ENCODE assay signal across 13 mouse cellular contexts in genomic region chr6:146979115-146979744, GRCm38 (mm10). TPM values are rescaled to one million over a fixed set of nuclear protein-coding genes. Genes with fewer than 3 reads are reported as not detected.
DNase-seq lines count a peak whose midpoint lies in the region; ATAC-seq and TF ChIP-seq lines count a peak whose summit lies in the region.
"Had no signal": no experiment of that assay in that cellular context is flagged by ENCODE, and none has a peak within 500 bp of the region (broad histone marks: within the 10 kb centered on the region; RNA-seq: fewer than 3 reads in every experiment).

No protein-coding gene starts in this region.

- H3K27ac ChIP-seq in heart, postnatal 0 days (ENCODE audit: low read depth) = peak overlapping the region; percentile 88
- peak overlapping the region; percentile 57 for H3K27ac ChIP-seq in intestine, embryonic 16.5 days (ENCODE audit: low read length)
- H3K27ac ChIP-seq in stomach, embryonic 14.5 days (ENCODE audit: low read length) = peak overlapping the region; percentile 29
- no peak overlapping the region for H3K27ac ChIP-seq in hindbrain, embryonic 14.5 days
- H3K27ac ChIP-seq in forebrain, embryonic 16.5 days (ENCODE audit: low read length) = no peak overlapping the region
- H3K27ac ChIP-seq: hindbrain, embryonic 15.5 days had no signal

- H3K36me3 ChIP-seq in heart, postnatal 0 days (replicated peaks; ENCODE audit: control insufficient read depth, insufficient read depth, low read length) = peaks cover 28% of the 10 kb centered on the region
- no peaks in the 10 kb centered on the region for H3K36me3 ChIP-seq in intestine, embryonic 16.5 days (ENCODE audit: control insufficient read depth, insufficient read depth, low read length)
- peaks cover 2% of the 10 kb centered on the region for H3K36me3 ChIP-seq in stomach, embryonic 14.5 days (ENCODE audit: control insufficient read depth, insufficient read depth, low read length)
- no peaks in the 10 kb centered on the region for H3K36me3 ChIP-seq in hindbrain, embryonic 14.5 days (replicated peaks; ENCODE audit: control insufficient read depth, insufficient read depth)
- H3K36me3 ChIP-seq in forebrain, embryonic 16.5 days (ENCODE audit: control insufficient read depth, insufficient read depth) = no peaks in the 10 kb centered on the region
- H3K36me3 ChIP-seq: hindbrain, embryonic 15.5 days had no signal

- DNase-seq in heart, postnatal 0 days (ENCODE audit: low spot score) = peak; percentile 59
- no peak for DNase-seq in heart, adult 18-20 months
- peak; percentile 59 for DNase-seq in kidney, postnatal 14 days
- no peak for DNase-seq in right cerebral cortex, adult 2 months (ENCODE audit: low spot score in 2 of 2)
- DNase-seq in hindbrain, embryonic 14.5 days (ENCODE audit: low spot score) = no peak

- peak; percentile 67 for ATAC-seq in heart, postnatal 0 days (ENCODE audit: insufficient read depth, low read depth)
- ATAC-seq in intestine, embryonic 16.5 days = peak; percentile 52
- ATAC-seq in stomach, embryonic 14.5 days (ENCODE audit: insufficient number of reproducible peaks, insufficient read depth, low FRiP score, low read depth) = peak; percentile 55; the same call in 1 of the 2 replicates
- ATAC-seq in hindbrain, embryonic 14.5 days (ENCODE audit: low FRiP score) = no peak
- no peak for ATAC-seq in forebrain, embryonic 16.5 days

- TF ChIP-seq EP300 in heart, postnatal 0 days (IDR thresholded peaks at IDR 0.05; ENCODE audit: low read depth) = no peak

- no peak overlapping the region for H3K4me2 ChIP-seq in heart, postnatal 0 days (ENCODE audit: low read depth, low read length)
- no peak overlapping the region for H3K4me2 ChIP-seq in intestine, embryonic 16.5 days (ENCODE audit: low read depth, low read length)
- no peak overlapping the region for H3K4me2 ChIP-seq in stomach, embryonic 14.5 days (replicated peaks; ENCODE audit: low read depth, low read length)
- H3K4me2 ChIP-seq in hindbrain, embryonic 14.5 days (replicated peaks) = no peak overlapping the region
- H3K4me2 ChIP-seq in forebrain, embryonic 16.5 days (ENCODE audit: low read length) = no peak overlapping the region
- H3K4me2 ChIP-seq: hindbrain, embryonic 15.5 days had no signal

- WGBS in heart, postnatal 0 days = 51% methylated on average over 1 of the region's 1 CpGs
- WGBS in intestine, embryonic 16.5 days = 41% methylated on average over 1 of the region's 1 CpGs
- 16% methylated on average over 1 of the region's 1 CpGs for WGBS in stomach, embryonic 14.5 days
- WGBS in hindbrain, embryonic 14.5 days = 95% methylated on average over 1 of the region's 1 CpGs
- 89% methylated on average over 1 of the region's 1 CpGs for WGBS in forebrain, embryonic 16.5 days

- H3K4me3 ChIP-seq in heart, postnatal 0 days (ENCODE audit: low read depth, low read length) = no peak overlapping the region
- H3K4me3 ChIP-seq in intestine, embryonic 16.5 days (ENCODE audit: low read length) = no peak overlapping the region
- no peak overlapping the region for H3K4me3 ChIP-seq in stomach, embryonic 14.5 days (ENCODE audit: low read depth, low read length)
- H3K4me3 ChIP-seq in hindbrain, embryonic 14.5 days (replicated peaks; ENCODE audit: low read length) = no peak overlapping the region
- no peak overlapping the region for H3K4me3 ChIP-seq in forebrain, embryonic 16.5 days (replicated peaks; ENCODE audit: low read length)
- H3K4me3 ChIP-seq: hindbrain, embryonic 15.5 days; megakaryocyte, embryonic 14.5 days had no signal

- H3K27me3 ChIP-seq in heart, postnatal 0 days (ENCODE audit: control insufficient read depth, insufficient read depth, low read length) = no peaks in the 10 kb centered on the region
- H3K27me3 ChIP-seq in intestine, embryonic 16.5 days (replicated peaks; ENCODE audit: control insufficient read depth, insufficient read depth, low read length) = no peaks in the 10 kb centered on the region
- H3K27me3 ChIP-seq in stomach, embryonic 14.5 days (ENCODE audit: control insufficient read depth, insufficient read depth, low read length) = no peaks in the 10 kb centered on the region
- no peaks in the 10 kb centered on the region for H3K27me3 ChIP-seq in hindbrain, embryonic 14.5 days (ENCODE audit: control insufficient read depth, insufficient read depth, low read length)
- H3K27me3 ChIP-seq in forebrain, embryonic 16.5 days (replicated peaks; ENCODE audit: control insufficient read depth, insufficient read depth, low read length) = no peaks in the 10 kb centered on the region
- H3K27me3 ChIP-seq: hindbrain, embryonic 15.5 days; megakaryocyte, embryonic 14.5 days had no signal

- H3K4me1 ChIP-seq in heart, postnatal 0 days (ENCODE audit: control insufficient read depth, insufficient read depth) = peaks cover 25% of the 10 kb centered on the region
- peaks cover 18% of the 10 kb centered on the region for H3K4me1 ChIP-seq in intestine, embryonic 16.5 days (ENCODE audit: control insufficient read depth, insufficient read depth, low read length)
- peaks cover 12% of the 10 kb centered on the region for H3K4me1 ChIP-seq in stomach, embryonic 14.5 days (ENCODE audit: control insufficient read depth, insufficient read depth, low read length)
- peaks cover 8% of the 10 kb centered on the region; the same call in 1 of the 2 replicates for H3K4me1 ChIP-seq in hindbrain, embryonic 14.5 days (replicated peaks; ENCODE audit: control insufficient read depth, insufficient read depth, low read length)
- peaks cover 8% of the 10 kb centered on the region for H3K4me1 ChIP-seq in forebrain, embryonic 16.5 days (replicated peaks; ENCODE audit: control insufficient read depth, insufficient read depth, low read length)
- H3K4me1 ChIP-seq: hindbrain, embryonic 15.5 days had no signal

- H3K9me3 ChIP-seq in heart, postnatal 0 days (replicated peaks; ENCODE audit: control insufficient read depth, low read length) = no peaks in the 10 kb centered on the region
- no peaks in the 10 kb centered on the region for H3K9me3 ChIP-seq in intestine, embryonic 16.5 days (ENCODE audit: control insufficient read depth, low read length)
- H3K9me3 ChIP-seq in stomach, embryonic 14.5 days (ENCODE audit: control insufficient read depth, low read depth, low read length) = no peaks in the 10 kb centered on the region
- no peaks in the 10 kb centered on the region for H3K9me3 ChIP-seq in hindbrain, embryonic 14.5 days (ENCODE audit: control insufficient read depth, low read length)
- H3K9me3 ChIP-seq in forebrain, embryonic 16.5 days (ENCODE audit: control insufficient read depth, low read length) = no peaks in the 10 kb centered on the region
- H3K9me3 ChIP-seq: hindbrain, embryonic 15.5 days; megakaryocyte, embryonic 14.5 days had no signal

- no peak for TF ChIP-seq CTCF in heart, postnatal 0 days (IDR thresholded peaks at IDR 0.05; ENCODE audit: low read depth)

- H3K9ac ChIP-seq in heart, postnatal 0 days (replicated peaks; ENCODE audit: low read depth, low read length) = peak overlapping the region; percentile 33; the same call in 1 of the 2 replicates
- no peak overlapping the region for H3K9ac ChIP-seq in intestine, embryonic 16.5 days (ENCODE audit: low read depth, low read length)
- H3K9ac ChIP-seq in stomach, embryonic 14.5 days (replicated peaks; ENCODE audit: low read depth, low read length) = no peak overlapping the region
- H3K9ac ChIP-seq in hindbrain, embryonic 14.5 days = no peak overlapping the region
- no peak overlapping the region for H3K9ac ChIP-seq in forebrain, embryonic 16.5 days (replicated peaks; ENCODE audit: low read depth, low read length)
- H3K9ac ChIP-seq: hindbrain, embryonic 15.5 days had no signal

RNA-seq across cellular contexts. Expression of gene 1700034J05Rik, which starts 25.0 kb away (rescaled TPM):
- total RNA-seq in heart, postnatal 0 days (2014; rRNA removed; ENCODE audit: low replicate concordance) = not detected in 2 replicates
- 0.07 TPM in 2 replicates for polyA plus RNA-seq in heart, postnatal 0 days (2015; fragmentation: Nextera tagmentation; extraction: Ambion mirVana)
- not detected for total RNA-seq in heart, adult 18-20 months (2021)
- polyA plus RNA-seq in intestine, embryonic 16.5 days (2015; fragmentation: Nextera tagmentation; extraction: Ambion mirVana) = 0.10 and 0.11 TPM in 2 replicates
- 0.43 and 0.54 TPM in 2 replicates for polyA plus RNA-seq in stomach, embryonic 14.5 days (2014; fragmentation: Nextera tagmentation; extraction: Ambion mirVana)
- 0.12 TPM in 1 of 2 replicates, not detected in the other for polyA plus RNA-seq in hindbrain, embryonic 14.5 days (2014; fragmentation: Nextera tagmentation; extraction: Ambion mirVana)
- not detected in 2 replicates for polyA plus RNA-seq in forebrain, embryonic 16.5 days (2015; fragmentation: Nextera tagmentation; extraction: Ambion mirVana)
- total RNA-seq: layer of hippocampus, postnatal 14 days; liver, adult 2 months had no signal
- polyA plus RNA-seq: liver, adult 2 months; urinary bladder, adult 2 months had no signal

RNA-seq across cellular contexts. Expression of gene Rep15, which starts 53.2 kb away (rescaled TPM):
- 0.97 TPM in 1 of 2 replicates, not detected in the other for total RNA-seq in heart, postnatal 0 days (2014; rRNA removed; ENCODE audit: low replicate concordance)
- polyA plus RNA-seq in heart, postnatal 0 days (2015; fragmentation: Nextera tagmentation; extraction: Ambion mirVana) = 0.21 and 0.48 TPM in 2 replicates
- total RNA-seq in heart, adult 18-20 months (2021) = 1 to 10 TPM in 1 of 2 experiments, under 1 TPM in 1; 0.95 to 1.2 TPM
- 9.7 and 11.0 TPM in 2 replicates for polyA plus RNA-seq in intestine, embryonic 16.5 days (2015; fragmentation: Nextera tagmentation; extraction: Ambion mirVana)
- polyA plus RNA-seq in stomach, embryonic 14.5 days (2014; fragmentation: Nextera tagmentation; extraction: Ambion mirVana) = 2.0 and 2.5 TPM in 2 replicates
- 0.50 and 0.65 TPM in 2 replicates for polyA plus RNA-seq in hindbrain, embryonic 14.5 days (2014; fragmentation: Nextera tagmentation; extraction: Ambion mirVana)
- polyA plus RNA-seq in forebrain, embryonic 16.5 days (2015; fragmentation: Nextera tagmentation; extraction: Ambion mirVana) = 0.34 and 1.1 TPM in 2 replicates

Comparison
In these comparisons a context has a peak if more than half of its experiments do, and no peak if none do; other contexts are left out.
1. DNase-seq: peak in heart, postnatal 0 days (single experiment) and kidney, postnatal 14 days (single experiment); none in heart, adult 18-20 months (0 of 2), right cerebral cortex, adult 2 months (0 of 2) and hindbrain, embryonic 14.5 days (single experiment).
2. ATAC-seq: peak in heart, postnatal 0 days (single experiment), intestine, embryonic 16.5 days (single experiment) and stomach, embryonic 14.5 days (single experiment); none in hindbrain, embryonic 14.5 days (single experiment) and forebrain, embryonic 16.5 days (single experiment).
3. H3K27ac ChIP-seq: peak in heart, postnatal 0 days (single experiment), intestine, embryonic 16.5 days (single experiment) and stomach, embryonic 14.5 days (single experiment); none in hindbrain, embryonic 14.5 days (single experiment) and forebrain, embryonic 16.5 days (single experiment).